Mouse (Mus musculus) embryonic facial prominence, embryonic 10.5 days (tissue): ENCODE data around the gene Gm21188. TPM values are rescaled to one million over a fixed set of nuclear protein-coding genes. Genes with fewer than 3 reads are reported as not detected.
"Not testable (repeated sequence)": the region's sequence is repeated elsewhere in the genome, so short reads cannot be mapped to it uniquely, and the experiment has no call there.

Source experiments
- DNase-seq: peaks from one replicate; pipeline ENCODE4 v3.0.0-alpha.2; 2017; ENCODE audit warnings: low spot score
- H3K27ac ChIP-seq: fragments of 300-500 bp; sonication (generic); replicated peaks from 2 replicates; pipeline ENCODE4 v1.5.1; 2016; ENCODE audit warnings: mild to moderate bottlenecking
- H3K27me3 ChIP-seq: fragments of 300-500 bp; sonication (generic); replicated peaks from 2 replicates; pipeline ENCODE4 v1.6.1; 2016; ENCODE audit warnings: low read depth, mild to moderate bottlenecking; ENCODE audit not compliant: poor library complexity, severe bottlenecking
- H3K36me3 ChIP-seq: fragments of 300-500 bp; sonication (generic); replicated peaks from 2 replicates; pipeline ENCODE4 v1.6.1; 2016; ENCODE audit warnings: mild to moderate bottlenecking, moderate library complexity
- H3K4me1 ChIP-seq: fragments of 300-500 bp; sonication (generic); 2 replicates; pipeline ENCODE4 v1.6.1; 2016
- H3K4me3 ChIP-seq: fragments of 300-500 bp; sonication (generic); 2 replicates; pipeline ENCODE4 v1.5.1; 2016; ENCODE audit warnings: mild to moderate bottlenecking, moderate library complexity
- H3K9me3 ChIP-seq: fragments of 300-500 bp; sonication (generic); 2 replicates; pipeline ENCODE4 v1.6.1; 2016; ENCODE audit warnings: mild to moderate bottlenecking
- WGBS: fragments of 180-500 bp; shearing (Covaris S2); methylation state at CpG from one replicate; pipeline ENCODE4 v1.1.7; 2016; 5-methylcytosine and 5-hydroxymethylcytosine counted together
- polyA plus RNA-seq: library from polyadenylated mRNA; unstranded; fragments of >200 nt; fragmentation: Nextera tagmentation; extraction: Ambion mirVana; gene quantifications from 2 replicates; pipeline ENCODE4 v1.2.1, GENCODE M21; 2016

Gm21188 gene
- not detected in 2 replicates for polyA plus RNA-seq

DNA sequence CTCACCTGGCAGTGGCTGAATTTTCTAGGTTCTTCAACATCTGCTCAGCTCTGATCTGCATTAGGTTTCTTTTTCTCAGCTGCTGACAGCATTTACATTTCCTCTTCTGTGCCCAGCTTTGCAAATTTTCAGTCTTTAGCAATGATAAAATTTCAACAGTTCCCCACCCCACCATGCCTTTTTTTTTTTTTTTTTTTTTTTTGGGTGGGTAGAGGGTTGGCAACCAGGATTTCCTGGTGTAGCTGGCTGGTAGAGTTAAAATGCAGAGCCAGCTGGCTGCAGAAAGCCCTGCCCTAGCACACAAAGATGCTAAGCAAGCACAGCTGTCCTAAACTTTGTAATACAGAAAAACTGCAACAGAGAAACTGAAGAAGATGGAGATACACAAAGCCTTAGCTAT lies at the start of gene Gm21188:
Gm21188 (minus strand) TSS at position 110 of the 400 bp plus-strand sequence.
- H3K27ac ChIP-seq, H3K9me3 ChIP-seq, DNase-seq, H3K4me1 ChIP-seq, H3K4me3 ChIP-seq, H3K27me3 ChIP-seq, H3K36me3 ChIP-seq: not testable (repeated sequence)

DNA sequence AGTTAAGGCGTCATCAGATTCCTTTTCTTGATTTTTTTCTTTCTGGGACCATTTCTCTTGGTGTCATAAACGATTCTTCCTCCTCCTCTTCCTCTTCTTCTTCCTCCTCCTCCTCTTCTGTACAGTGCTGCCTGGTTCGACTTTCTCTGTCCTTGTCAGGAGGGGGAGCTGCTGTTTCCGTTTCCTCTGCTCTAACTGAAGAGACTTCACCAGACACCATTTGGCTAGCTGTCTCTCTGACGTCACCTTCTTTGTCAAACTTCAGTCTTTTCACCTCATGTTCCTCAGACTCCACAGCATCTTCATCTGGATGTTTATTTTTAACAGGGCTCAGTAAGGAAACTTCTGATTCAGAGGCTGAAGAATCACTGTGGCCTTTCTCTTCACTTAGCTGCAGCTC lies 47.3 kb upstream of the Gm21188 start:
- H3K9me3 ChIP-seq, H3K36me3 ChIP-seq, DNase-seq, H3K4me1 ChIP-seq, H3K27ac ChIP-seq, H3K4me3 ChIP-seq: not testable (repeated sequence)
- no CpG with 5 or more reads among the region's 5 CpGs for WGBS
- H3K27me3 ChIP-seq = peaks cover 14% of the 10 kb centered on the region

DNA sequence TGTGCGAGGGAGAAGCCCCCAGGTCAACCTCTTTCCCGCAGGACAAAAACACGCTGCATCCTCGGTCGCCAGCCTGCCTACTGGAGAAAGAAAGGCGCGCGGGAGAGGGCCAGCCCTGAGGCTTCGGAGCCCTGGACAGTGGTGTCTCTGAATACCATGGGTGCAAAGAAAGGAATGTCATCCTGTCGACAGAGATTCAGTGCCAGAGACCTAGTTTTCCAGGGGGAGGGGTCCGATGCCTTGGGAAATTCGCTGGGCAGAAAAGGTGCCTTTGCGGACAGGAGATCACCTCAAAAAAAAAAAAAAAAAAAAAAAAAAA lies 44.9 kb upstream of the Gm21188 start:
- 1% methylated on average over 8 of the region's 13 CpGs for WGBS
- peaks cover 14% of the 10 kb centered on the region for H3K27me3 ChIP-seq
- H3K4me3 ChIP-seq = not testable (repeated sequence)

DNA sequence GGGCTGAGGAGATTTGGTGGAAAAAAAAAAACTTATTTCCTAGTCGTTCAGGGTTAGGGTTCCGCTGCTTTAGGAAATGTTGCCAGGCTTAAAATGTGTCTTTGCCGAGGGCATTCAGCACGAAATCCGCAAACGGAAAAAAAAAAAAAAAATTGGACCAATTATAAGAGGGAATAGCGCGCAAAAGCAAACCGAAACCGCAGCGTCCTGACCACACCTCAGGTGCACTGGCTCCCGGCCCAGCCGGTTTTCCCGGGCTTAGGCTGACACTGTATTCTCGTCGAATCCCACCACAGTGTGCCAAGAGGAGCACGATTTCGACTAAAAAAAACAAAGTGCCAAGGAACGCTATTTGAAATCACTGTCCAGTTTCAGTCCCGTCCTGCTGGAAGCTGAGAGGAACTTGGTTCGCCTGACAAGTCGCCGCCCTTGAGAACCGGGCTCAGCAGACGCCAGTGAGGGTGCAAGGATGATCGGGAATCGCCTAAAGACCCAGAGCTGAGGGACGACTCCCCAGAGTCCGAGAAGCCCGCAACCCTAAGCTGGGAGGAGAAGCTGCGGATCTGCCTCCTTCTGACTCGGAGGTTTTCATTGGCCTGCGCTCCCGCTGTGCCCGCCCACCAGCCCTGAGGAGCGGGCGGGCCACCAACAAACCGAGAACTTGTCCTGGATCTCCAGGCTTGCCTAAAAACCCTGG lies 44.4 kb upstream of the Gm21188 start:
- not testable (repeated sequence) for H3K36me3 ChIP-seq, H3K4me1 ChIP-seq, H3K9me3 ChIP-seq, H3K27ac ChIP-seq, H3K27me3 ChIP-seq, H3K4me3 ChIP-seq
- WGBS = under 1% methylated on average over 26 of the region's 38 CpGs
- DNase-seq = peak; percentile 24

More for the DNA sequence above, 44.9 kb upstream of the Gm21188 start:
- DNase-seq, H3K27ac ChIP-seq, H3K36me3 ChIP-seq, H3K9me3 ChIP-seq, H3K4me1 ChIP-seq: not testable (repeated sequence)

DNA sequence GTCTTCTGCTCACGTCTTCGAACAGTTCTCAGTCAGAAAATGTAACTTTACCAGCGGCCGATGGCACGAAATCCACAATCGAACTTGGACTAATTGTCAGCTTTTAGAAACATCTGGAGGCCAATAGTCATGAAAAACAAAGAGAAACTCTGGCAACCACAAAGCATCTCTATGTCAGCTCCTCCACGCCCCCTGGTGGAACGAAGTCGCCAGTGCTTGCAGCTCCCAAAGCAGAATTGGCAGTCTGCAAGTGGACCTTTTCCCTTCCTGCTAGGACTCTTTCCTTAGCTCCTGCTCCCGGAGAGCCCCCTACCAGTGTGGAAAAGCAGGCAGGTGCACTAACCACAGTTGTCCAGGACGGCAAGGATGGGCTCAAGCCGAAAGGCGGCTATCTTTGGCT lies 41.0 kb upstream of the Gm21188 start:
- not testable (repeated sequence) for H3K27ac ChIP-seq, H3K27me3 ChIP-seq, DNase-seq, H3K9me3 ChIP-seq, H3K4me1 ChIP-seq, H3K36me3 ChIP-seq, H3K4me3 ChIP-seq
- WGBS = no CpG with 5 or more reads among the region's 13 CpGs

DNA sequence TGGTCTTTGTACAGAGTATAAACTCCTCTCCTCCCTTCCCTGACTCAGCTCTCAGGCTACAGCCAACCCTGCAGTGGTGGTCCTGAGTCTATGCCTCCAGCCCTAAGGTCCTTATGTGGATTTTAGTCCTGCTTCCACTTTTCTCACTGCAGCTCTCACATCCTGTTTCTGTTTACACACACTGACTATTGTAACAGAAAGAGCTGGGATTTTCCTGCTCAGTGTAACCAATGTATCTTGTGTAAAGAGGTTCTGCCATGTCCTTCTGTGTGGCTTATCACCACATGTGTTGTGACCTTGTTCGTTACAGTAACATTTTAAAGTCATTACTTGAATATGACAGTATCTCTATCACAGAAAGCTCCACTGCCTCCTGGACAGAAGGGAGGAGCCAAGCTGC lies 27.6 kb upstream of the Gm21188 start:
- not testable (repeated sequence) for H3K36me3 ChIP-seq, H3K27ac ChIP-seq, H3K4me3 ChIP-seq, H3K9me3 ChIP-seq, DNase-seq, H3K27me3 ChIP-seq, H3K4me1 ChIP-seq
- WGBS = no CpG with 5 or more reads among the region's 1 CpGs

DNA sequence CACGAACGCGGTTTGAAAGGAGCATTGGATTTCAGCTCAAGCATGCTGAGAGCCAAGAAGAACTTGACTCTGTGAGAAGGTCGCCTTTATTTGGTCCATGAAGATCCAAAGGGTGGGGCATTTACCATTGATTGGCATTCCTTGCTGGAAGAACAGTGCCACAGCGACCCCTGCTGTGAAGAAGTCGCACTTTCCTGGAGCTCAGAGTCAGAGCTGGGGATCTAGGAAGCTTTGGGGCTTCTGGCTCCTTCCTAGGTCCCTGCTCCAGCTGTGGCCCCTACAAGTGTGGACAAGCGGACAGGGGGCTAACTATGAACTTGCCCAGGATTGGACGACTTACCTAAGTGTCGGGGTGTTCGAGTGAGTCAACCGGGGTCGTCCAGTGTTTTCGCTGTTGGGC lies 18.9 kb upstream of the Gm21188 start:
- not testable (repeated sequence) for H3K4me3 ChIP-seq, H3K27me3 ChIP-seq, H3K9me3 ChIP-seq, H3K27ac ChIP-seq, H3K4me1 ChIP-seq, H3K36me3 ChIP-seq, DNase-seq
- WGBS = no CpG with 5 or more reads among the region's 13 CpGs

DNA sequence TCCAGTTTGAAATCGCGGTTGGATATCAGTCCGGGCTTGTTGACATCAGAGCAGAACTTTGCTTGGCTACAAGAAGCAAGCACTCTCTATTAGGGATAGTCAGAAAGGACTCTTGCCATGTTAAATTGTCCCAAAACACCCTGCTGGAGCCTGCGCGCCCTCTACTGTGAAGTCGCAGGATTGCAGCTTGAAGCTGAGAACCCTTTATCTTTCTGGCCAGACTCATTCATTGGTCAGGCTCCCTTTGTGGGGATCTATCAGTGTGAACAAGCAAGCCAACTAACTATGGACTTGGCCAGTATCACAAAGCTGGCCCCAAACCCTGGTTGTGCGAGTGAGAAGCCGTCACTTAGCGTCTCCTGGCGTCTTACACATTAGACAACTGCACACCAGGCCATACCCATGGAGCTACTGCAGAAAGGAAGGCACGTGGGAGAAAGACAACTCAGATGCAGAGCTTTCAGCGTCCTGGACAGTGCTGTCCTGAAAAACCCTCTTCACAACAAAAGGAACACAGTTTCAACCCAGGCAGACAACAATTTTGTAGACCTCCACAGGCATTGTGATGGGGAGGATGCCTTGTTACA lies 18.1 kb upstream of the Gm21188 start:
- not testable (repeated sequence) for H3K27ac ChIP-seq, H3K9me3 ChIP-seq, H3K4me3 ChIP-seq, H3K27me3 ChIP-seq, H3K4me1 ChIP-seq, H3K36me3 ChIP-seq, DNase-seq
- no CpG with 5 or more reads among the region's 12 CpGs for WGBS

DNA sequence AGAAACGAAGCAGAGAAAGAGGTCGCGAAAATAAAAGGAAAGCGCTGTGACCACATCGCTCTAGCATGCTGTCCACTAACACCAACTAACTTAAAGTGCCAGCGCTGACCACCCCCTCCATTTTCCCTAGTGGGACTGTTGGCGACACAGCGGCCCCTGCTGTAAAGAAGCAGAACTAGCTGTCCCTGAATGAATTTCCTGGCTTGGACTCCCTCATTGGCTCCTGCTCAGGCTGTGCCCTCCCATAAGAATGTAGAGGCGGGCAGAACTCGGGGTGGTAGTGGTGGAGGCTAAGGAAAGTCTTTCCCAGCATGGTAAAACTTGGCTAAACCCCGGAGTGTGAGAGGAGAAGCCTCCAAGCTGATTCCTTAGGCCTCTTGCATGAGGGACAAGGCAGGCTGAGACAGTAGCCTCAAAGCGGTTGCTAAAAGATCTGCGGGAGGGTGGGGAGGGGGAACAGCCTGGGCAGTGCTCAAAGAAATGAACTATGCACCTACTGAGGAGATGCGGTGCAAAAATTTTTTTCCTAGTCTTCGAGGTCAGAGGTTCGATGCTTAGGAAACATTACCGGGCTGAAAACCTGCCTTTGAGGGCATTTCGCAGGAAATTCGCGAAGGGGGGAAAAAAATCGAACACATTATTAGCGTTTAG lies 11.6 kb upstream of the Gm21188 start:
- H3K9me3 ChIP-seq, H3K27me3 ChIP-seq, H3K4me3 ChIP-seq, H3K4me1 ChIP-seq, H3K36me3 ChIP-seq, H3K27ac ChIP-seq, DNase-seq: not testable (repeated sequence)
- no CpG with 5 or more reads among the region's 22 CpGs for WGBS

DNA sequence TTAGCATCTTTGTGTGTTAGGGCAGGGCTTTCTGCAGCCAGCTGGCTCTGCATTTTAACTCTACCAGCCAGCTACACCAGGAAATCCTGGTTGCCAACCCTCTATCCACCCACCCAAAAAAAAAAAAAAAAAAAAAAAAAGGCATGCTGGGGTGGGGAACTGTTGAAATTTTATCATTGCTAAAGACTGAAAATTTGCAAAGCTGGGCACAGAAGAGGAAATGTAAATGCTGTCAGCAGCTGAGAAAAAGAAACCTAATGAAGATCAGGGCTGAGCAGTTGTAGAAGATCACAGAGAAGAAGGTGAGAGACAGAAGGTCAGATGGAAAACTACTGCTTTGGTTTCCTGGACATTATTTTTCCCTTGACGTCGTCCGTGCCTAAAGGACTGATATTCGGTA lies 10.9 kb upstream of the Gm21188 start:
- WGBS = no CpG with 5 or more reads among the region's 4 CpGs
- H3K4me1 ChIP-seq, H3K36me3 ChIP-seq, H3K27me3 ChIP-seq, H3K4me3 ChIP-seq, DNase-seq, H3K27ac ChIP-seq, H3K9me3 ChIP-seq: not testable (repeated sequence)

DNA sequence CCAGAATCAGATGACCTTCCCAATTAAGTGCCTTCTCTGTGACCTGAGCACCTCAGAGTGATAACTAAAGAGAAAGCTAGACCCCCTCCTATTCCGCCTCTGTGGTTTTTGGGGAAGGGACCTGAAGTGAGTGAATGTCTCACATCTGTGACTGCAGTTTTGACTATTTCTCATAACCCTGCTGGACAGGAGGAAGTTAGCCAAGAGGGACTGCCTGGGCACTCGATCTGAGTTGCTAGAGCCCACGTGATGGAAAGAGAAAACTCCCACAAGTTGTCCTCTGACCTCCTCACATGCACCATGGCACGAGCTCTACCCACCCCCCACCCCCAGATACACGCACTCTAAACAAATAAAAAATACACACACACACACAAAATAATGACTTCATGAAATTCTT lies 3.4 kb downstream of the Gm21188 start:
- no CpG with 5 or more reads among the region's 5 CpGs for WGBS
- DNase-seq, H3K9me3 ChIP-seq, H3K36me3 ChIP-seq, H3K4me1 ChIP-seq, H3K4me3 ChIP-seq, H3K27ac ChIP-seq: not testable (repeated sequence)
- peaks cover 13% of the 10 kb centered on the region for H3K27me3 ChIP-seq

DNA sequence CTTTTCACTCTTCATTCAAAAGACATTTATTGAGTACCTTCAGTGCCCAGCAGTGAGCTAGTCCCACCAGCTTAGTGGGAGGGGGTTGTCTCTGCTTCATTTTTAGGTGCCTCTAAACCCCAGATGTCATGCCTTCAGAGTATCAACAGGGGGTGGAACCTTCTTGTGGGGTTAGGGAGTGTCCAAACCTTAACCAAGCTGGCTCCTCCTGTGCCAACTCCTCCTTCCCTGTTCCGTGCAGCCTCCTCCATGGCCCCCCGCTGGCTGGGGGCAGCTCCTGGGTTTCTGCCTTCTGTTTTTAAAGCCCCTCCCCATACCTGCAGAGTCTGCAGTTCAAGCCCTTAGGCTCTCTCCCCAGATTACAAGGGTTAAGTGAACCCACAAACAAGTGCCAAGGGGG lies 3.8 kb downstream of the Gm21188 start:
- H3K4me3 ChIP-seq, H3K9me3 ChIP-seq, H3K36me3 ChIP-seq, H3K4me1 ChIP-seq, DNase-seq, H3K27ac ChIP-seq: not testable (repeated sequence)
- peaks cover 13% of the 10 kb centered on the region for H3K27me3 ChIP-seq
- WGBS = no CpG with 5 or more reads among the region's 2 CpGs

DNA sequence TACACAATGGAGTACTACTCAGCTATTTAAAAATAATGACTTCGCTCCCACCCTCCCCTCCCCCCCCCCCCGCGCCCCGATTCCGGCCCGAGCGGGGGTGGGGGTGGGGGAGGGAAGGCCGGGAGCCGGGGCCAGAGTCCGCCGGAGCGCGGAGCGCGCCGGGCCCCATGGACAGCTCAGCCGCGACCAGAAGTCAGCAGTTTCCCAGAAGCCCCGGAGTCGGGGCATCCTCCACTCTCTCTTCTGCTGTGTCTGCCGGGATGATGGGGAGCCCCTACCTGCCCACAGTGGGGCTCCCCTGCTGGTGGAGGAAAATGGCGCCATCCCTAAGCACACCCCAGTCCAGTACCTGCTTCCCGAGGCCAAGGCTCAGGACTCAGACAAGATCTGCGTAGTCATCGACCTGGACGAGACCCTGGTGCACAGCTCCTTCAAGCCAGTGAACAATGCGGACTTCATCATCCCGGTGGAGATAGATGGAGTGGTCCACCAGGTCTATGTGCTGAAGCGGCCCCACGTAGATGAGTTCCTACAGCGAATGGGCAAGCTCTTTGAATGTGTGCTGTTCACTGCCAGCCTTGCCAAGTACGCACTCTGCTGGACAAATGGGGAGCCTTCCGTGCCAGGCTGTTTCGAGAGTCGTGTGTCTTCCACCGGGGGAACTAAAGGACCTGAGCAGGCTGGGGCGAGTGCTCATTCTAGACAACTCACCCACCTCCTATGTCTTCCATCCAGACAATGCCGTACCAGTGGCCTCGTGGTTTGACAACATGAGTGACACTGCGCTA lies 5.4 kb downstream of the Gm21188 start:
- not testable (repeated sequence) for H3K4me1 ChIP-seq, H3K27ac ChIP-seq, H3K9me3 ChIP-seq, H3K4me3 ChIP-seq, H3K36me3 ChIP-seq
- DNase-seq = peak; percentile 7
- peaks cover 15% of the 10 kb centered on the region for H3K27me3 ChIP-seq
- WGBS = under 1% methylated on average over 27 of the region's 40 CpGs
